Mouse (Mus musculus): ENCODE measurements around the gene Clba1. TPM values are rescaled to one million over a fixed set of nuclear protein-coding genes. Genes with fewer than 3 reads are reported as not detected.

Clba1 gene
- polyA plus RNA-seq, 1 experiment from 2014 or later = 21.1 TPM

DNA sequence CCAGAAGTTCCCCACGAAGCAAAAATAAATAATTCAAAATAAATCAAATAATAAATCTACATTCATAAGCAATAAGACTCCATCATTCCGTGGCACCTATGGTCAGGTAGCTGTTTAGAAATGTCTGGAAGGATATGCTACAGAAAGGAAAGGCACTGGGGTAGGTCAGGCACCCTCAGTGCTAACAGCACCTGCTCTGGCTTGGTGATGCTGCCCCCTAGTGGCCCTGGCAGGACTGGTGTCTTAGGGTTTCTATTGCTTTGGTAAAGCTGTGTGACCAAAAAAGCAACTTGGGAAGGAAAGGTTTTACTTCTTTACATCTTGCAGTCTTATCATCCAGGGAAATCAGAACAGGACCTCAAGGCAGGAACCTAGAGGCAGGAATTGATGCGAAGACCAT is 35.1 kb downstream of the Clba1 start:
- Histone ChIP-seq H3K4me3 (no peak overlapping the region), H3K4me2 (no peak overlapping the region), H3K9ac (no peak overlapping the region), H3K27me3 (no peaks in the 10 kb centered on the region), H3K9me3 (no peaks in the 10 kb centered on the region), H3K36me3 (no peaks in the 10 kb centered on the region), H3K27ac (replicated peaks) (no peak overlapping the region), H3K4me1 (replicated peaks) (no peaks in the 10 kb centered on the region)
- peak; percentile 84 for ATAC-seq (ENCODE audit: low read depth)
- 16% methylated on average over 3 of the region's 3 CpGs for WGBS

- no peak overlapping the region for H3K4me2 ChIP-seq
- H3K27me3 ChIP-seq = no peaks in the 10 kb centered on the region
- no peaks in the 10 kb centered on the region for H3K9me3 ChIP-seq
- no peak overlapping the region for H3K27ac ChIP-seq (replicated peaks)
- H3K9ac ChIP-seq = no peak overlapping the region
- WGBS = 93% methylated on average over 2 of the region's 2 CpGs
- H3K4me1 ChIP-seq (replicated peaks) = no peaks in the 10 kb centered on the region
- ATAC-seq (ENCODE audit: low read depth) = no peak
- no peaks in the 10 kb centered on the region for H3K36me3 ChIP-seq
- no peak overlapping the region for H3K4me3 ChIP-seq
Measured at GRCm38 (mm10) chr12:112847880-112848279, 39.1 kb downstream of the Clba1 start.

- ATAC-seq (ENCODE audit: low read depth) = no peak
- H3K4me1 ChIP-seq (replicated peaks) = no peaks in the 10 kb centered on the region
- no peak overlapping the region for H3K27ac ChIP-seq (replicated peaks)
- H3K4me2 ChIP-seq = no peak overlapping the region
- no peaks in the 10 kb centered on the region for H3K9me3 ChIP-seq
- H3K27me3 ChIP-seq = no peaks in the 10 kb centered on the region
- no peak overlapping the region for H3K4me3 ChIP-seq
- no peak overlapping the region for H3K9ac ChIP-seq
- no peaks in the 10 kb centered on the region for H3K36me3 ChIP-seq
- WGBS = 80% methylated on average over 11 of the region's 11 CpGs
Measured at GRCm38 (mm10) chr12:112849235-112850022, 40.7 kb downstream of the Clba1 start.

DNA sequence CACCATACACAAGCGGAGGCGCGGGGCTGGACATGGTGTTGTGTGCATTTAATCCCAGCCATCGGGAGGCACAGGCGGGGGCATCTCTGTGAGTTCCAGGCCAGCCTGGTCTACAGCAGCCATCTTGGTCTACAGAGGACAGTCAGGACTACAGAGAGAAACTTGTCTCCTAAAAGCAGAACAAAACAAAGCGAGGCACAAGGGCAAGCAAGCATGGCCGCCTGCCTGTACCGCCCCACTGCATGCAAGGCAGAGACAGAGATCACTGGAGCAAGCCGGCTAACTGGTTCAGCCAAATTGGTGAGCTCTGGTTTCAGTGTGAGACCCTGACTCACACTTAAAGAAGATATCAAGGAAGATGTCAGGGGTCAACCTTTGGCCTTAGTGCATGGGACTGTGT is 41.6 kb downstream of the Clba1 start:
- Histone ChIP-seq H3K4me3 (no peak overlapping the region), H3K9ac (no peak overlapping the region), H3K27ac (replicated peaks) (no peak overlapping the region), H3K4me2 (no peak overlapping the region), H3K9me3 (no peaks in the 10 kb centered on the region), H3K4me1 (replicated peaks) (no peaks in the 10 kb centered on the region), H3K36me3 (no peaks in the 10 kb centered on the region), H3K27me3 (no peaks in the 10 kb centered on the region)
- no peak for ATAC-seq (ENCODE audit: low read depth)
- 93% methylated on average over 9 of the region's 9 CpGs for WGBS

DNA sequence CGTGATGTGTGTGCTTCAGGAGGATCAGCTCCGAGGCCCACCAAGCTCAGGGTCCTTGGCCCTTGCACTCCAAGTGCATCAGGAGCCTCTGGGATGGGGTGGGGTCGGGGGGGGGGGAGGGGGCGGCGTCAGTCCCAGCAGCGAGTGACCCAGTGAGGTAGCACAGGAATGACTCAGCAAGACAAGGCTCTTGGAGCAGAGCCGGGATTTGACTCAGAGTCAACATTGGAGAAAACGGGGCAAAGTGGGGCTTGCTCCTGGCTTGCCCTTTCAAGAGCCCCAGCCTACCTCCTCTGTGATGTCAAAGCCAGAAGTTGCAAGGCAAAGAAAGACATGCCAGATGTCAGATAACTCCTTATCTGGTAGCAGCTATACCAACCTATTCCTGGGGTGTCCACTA is 42.4 kb downstream of the Clba1 start:
- Histone ChIP-seq H3K9ac (no peak overlapping the region), H3K9me3 (no peaks in the 10 kb centered on the region), H3K4me2 (no peak overlapping the region), H3K27me3 (no peaks in the 10 kb centered on the region), H3K4me3 (no peak overlapping the region), H3K27ac (replicated peaks) (no peak overlapping the region), H3K36me3 (no peaks in the 10 kb centered on the region), H3K4me1 (replicated peaks) (no peaks in the 10 kb centered on the region)
- WGBS = 48% methylated on average over 8 of the region's 8 CpGs
- no peak for ATAC-seq (ENCODE audit: low read depth)

DNA sequence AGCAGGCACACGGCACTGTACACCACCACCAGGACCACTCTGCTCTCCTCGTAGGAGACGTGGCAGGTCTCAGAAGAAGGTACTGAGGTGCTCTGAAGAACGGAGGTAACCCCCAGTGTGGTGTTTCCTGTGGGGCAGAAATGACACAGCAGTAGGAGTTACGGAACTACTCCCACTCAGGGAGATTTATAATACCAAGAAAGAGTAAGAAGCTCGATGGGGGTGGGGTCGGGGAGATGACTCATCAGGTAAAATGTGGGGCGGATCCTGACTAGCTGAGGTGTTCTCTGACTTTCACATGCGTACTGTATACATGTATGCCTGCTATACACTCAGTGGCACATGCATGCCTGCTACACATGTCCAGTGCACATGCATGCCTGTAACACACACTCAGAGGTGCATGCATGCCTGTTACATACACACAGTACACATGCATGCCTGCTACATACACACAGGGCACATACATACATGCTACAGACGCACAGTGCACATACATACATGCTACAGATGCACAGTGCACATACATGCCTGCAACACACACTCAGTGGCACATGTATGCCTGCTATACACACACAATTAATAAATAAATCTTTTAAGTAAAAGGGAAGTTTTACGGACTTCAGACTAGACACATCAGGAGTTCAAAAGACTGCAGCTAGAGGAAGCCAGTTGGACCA is 44.5 kb downstream of the Clba1 start:
- H3K9ac ChIP-seq = no peak overlapping the region
- no peaks in the 10 kb centered on the region for H3K4me1 ChIP-seq (replicated peaks)
- no peak overlapping the region for H3K27ac ChIP-seq (replicated peaks)
- H3K4me2 ChIP-seq = no peak overlapping the region
- no peaks in the 10 kb centered on the region for H3K9me3 ChIP-seq
- 85% methylated on average over 11 of the region's 11 CpGs for WGBS
- H3K27me3 ChIP-seq = no peaks in the 10 kb centered on the region
- no peaks in the 10 kb centered on the region for H3K36me3 ChIP-seq
- no peak overlapping the region for H3K4me3 ChIP-seq
- no peak for ATAC-seq (ENCODE audit: low read depth)

DNA sequence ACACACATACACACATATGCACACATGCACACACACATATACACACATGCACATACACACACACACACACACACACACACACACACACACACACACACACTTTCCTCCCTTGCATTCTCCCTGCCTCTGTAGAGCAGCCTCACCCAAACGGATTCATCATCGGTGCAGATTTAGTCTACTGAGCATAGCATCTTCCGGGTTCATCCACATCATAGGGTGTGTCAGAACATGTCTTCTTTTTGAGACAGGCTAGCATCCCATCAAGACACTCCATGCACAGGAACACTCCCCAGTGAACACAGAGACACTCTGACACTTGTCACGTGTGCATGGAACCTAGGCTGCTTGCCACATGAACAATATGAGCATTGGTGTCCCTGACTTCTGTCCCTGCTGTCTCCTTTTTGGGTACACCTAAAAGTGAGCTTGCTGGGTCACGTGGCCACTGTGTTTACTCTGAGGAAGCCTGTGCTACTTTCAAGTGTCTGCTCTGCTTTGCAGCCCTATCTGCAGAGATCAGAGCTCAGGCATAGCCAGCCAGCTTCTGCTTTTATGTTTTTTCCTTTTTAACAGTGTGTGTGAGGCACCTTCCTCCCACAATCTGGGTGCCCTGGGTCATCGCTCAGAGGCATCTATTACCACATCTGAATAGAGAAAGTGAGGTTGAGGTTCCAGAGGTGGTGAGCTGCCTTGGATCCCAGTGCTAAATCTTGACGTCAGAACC is 46.0 kb downstream of the Clba1 start:
- Histone ChIP-seq H3K36me3 (no peaks in the 10 kb centered on the region), H3K9ac (no peak overlapping the region), H3K9me3 (no peaks in the 10 kb centered on the region), H3K4me1 (replicated peaks) (no peaks in the 10 kb centered on the region), H3K27ac (replicated peaks) (no peak overlapping the region), H3K4me3 (no peak overlapping the region), H3K4me2 (no peak overlapping the region), H3K27me3 (no peaks in the 10 kb centered on the region)
- ATAC-seq (ENCODE audit: low read depth) = no peak
- WGBS = 80% methylated on average over 7 of the region's 7 CpGs

DNA sequence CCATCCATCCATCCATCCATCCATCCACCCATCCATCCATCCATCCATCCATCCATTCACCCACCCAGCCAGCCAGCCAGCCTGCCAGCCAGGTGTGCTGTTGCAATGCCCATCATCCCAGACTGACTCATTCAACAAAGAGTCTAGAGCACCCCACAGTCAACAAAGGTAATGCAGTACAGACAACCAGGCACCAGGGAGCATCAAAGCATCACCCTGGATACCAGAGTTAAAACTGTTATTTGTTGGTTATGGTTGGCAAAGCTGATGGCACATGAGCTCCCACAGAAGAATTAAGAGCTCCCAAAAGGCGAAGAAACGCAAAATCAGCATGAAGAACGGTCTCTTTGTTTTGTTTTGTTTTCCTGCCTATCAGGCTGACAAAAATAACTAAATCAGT is 47.6 kb downstream of the Clba1 start:
- ATAC-seq (ENCODE audit: low read depth) = no peak
- Histone ChIP-seq H3K27ac (replicated peaks) (no peak overlapping the region), H3K4me3 (no peak overlapping the region), H3K36me3 (no peaks in the 10 kb centered on the region), H3K27me3 (no peaks in the 10 kb centered on the region), H3K4me2 (no peak overlapping the region), H3K9ac (no peak overlapping the region), H3K4me1 (replicated peaks) (no peaks in the 10 kb centered on the region), H3K9me3 (no peaks in the 10 kb centered on the region)
- 81% methylated on average over 3 of the region's 3 CpGs for WGBS

DNA sequence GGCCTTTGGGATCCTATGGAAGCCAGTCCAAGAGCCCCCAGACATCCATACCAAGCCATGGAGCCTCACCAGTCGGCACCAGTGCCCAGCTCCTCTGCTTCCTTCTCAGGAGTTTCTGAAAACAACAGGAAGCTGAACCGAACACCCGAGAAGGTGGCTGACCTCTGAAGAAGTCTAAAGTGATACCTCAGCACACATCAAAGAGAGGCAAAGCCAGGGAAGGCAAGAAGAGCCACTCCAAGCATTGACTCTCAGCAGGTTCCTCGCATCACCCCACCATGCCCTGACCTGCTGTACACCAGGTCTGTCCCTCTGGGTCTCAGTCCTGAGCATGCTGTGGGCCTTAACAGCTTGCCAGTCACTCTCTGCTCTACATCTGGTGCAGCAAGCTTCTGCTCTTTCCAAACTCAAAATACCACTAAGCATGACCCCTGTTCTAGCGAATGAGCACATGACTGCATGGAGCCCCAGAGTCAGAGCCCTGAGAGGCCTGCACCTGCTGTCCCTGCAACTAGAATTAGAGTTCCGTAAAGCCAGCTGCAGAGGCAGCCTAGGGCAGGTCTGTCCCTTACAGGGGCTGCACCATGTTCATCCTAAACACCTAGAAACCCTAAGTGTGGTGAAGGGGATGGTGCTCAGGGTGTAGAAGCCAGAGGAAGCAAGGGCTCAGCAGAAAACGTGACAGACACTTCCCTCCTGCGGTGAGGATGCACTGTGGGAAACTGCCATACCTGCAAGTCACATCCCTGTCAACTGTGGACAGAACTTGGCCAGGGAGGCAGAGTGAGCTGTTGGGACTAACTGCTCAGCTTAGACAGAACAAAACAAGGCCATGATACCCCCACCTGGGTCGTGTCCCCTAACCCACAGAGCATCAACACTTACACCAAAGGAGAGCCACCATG is 48.5 kb downstream of the Clba1 start:
- Histone ChIP-seq H3K27ac (replicated peaks) (no peak overlapping the region), H3K27me3 (no peaks in the 10 kb centered on the region), H3K36me3 (no peaks in the 10 kb centered on the region), H3K9ac (no peak overlapping the region), H3K4me2 (no peak overlapping the region), H3K9me3 (no peaks in the 10 kb centered on the region), H3K4me3 (no peak overlapping the region), H3K4me1 (replicated peaks) (no peaks in the 10 kb centered on the region)
- ATAC-seq (ENCODE audit: low read depth) = no peak
- 65% methylated on average over 9 of the region's 9 CpGs for WGBS

DNA sequence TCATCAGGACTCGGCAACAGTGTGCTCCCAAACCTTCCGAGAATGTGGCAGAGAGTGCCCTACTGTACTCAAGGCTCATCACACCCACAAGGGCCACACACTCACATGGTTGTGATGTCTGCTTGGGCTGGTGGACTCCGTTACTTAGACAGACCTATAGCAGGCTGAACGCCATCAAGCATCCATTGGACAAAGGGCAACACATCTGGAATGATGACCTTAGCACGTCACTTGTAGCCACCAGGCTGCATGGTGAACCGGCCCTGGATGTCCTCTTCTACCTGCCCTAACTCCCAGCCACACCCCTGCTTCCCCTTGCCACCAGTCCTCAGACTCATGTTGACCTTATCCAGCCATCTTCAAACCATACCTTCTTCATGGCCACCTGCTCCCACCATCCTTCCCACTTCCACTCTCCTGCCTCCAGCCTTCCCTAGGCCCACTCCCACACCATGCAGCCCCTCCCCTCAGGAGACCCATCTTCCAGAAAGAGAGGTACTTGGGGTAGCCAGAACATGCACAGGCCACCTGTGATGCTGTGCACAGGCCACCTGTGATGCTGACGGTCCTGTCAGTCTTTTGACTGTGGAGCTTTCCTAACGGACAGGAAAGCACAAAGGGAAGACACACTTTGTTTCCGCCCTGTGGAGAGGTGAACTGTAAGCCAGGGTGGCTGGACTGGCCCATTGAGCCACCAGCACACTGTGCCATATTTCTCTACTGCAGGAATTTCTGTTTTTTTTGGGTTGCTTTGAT is 50.0 kb downstream of the Clba1 start:
- 90% methylated on average over 9 of the region's 9 CpGs for WGBS
- H3K9ac ChIP-seq = no peak overlapping the region
- no peak for ATAC-seq (ENCODE audit: low read depth)

DNA sequence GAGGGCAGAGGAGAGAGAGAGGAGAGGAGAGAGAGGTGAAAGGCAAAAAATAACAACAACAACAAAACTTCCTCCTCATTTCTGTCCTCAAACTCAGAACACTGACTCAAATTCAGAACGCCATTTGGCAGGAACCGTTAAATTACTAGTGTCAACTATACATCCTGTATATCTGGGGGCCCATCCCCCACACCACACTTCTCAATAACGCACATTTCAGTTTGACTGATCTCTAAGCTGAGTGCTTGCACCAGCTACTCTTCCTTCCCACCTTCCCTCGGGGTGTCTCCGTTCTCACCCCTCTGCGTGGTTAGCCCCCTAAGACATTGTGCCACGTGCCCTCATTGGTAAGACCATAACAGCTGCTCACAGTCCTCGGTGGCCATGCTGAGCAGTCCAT is 51.2 kb downstream of the Clba1 start:
- Histone ChIP-seq H3K9ac (no peak overlapping the region), H3K27me3 (no peaks in the 10 kb centered on the region), H3K9me3 (no peaks in the 10 kb centered on the region), H3K4me2 (no peak overlapping the region), H3K27ac (replicated peaks) (no peak overlapping the region), H3K36me3 (no peaks in the 10 kb centered on the region), H3K4me3 (no peak overlapping the region), H3K4me1 (replicated peaks) (no peaks in the 10 kb centered on the region)
- 80% methylated on average over 8 of the region's 8 CpGs for WGBS
- no peak for ATAC-seq (ENCODE audit: low read depth)

More for the DNA sequence above, 50.0 kb downstream of the Clba1 start:
- H3K27ac ChIP-seq (replicated peaks) = no peak overlapping the region
- H3K4me3 ChIP-seq = no peak overlapping the region
- no peaks in the 10 kb centered on the region for H3K27me3 ChIP-seq
- no peaks in the 10 kb centered on the region for H3K36me3 ChIP-seq
- H3K4me2 ChIP-seq = no peak overlapping the region
- H3K9me3 ChIP-seq = no peaks in the 10 kb centered on the region
- no peaks in the 10 kb centered on the region for H3K4me1 ChIP-seq (replicated peaks)

Data from neural tube, embryonic 13.5 days (tissue).